Mouse (Mus musculus) C2C12 (cell line): Measurements from ENCODE around the gene Vasn.

ENCODE experiments used
- CTCF ChIP-seq: IDR thresholded peaks from one replicate; pipeline ENCODE4 v1.5.1; 2011; ENCODE audit not compliant: control insufficient read depth, insufficient read depth, insufficient read length
- MAX ChIP-seq: IDR thresholded peaks from one replicate; pipeline ENCODE4 v1.6.1; 2011; ENCODE audit warnings: mild to moderate bottlenecking, control low read depth
- MYOD1 ChIP-seq: IDR thresholded peaks from one replicate; pipeline ENCODE4 v1.6.1; 2011; ENCODE audit warnings: low read depth; ENCODE audit not compliant: control insufficient read depth, insufficient read length
- USF1 ChIP-seq: IDR thresholded peaks from one replicate; pipeline ENCODE4 v1.6.1; 2011; ENCODE audit warnings: low read depth, mild to moderate bottlenecking, control low read depth, moderate library complexity

- TF ChIP-seq MAX: no peak
- TF ChIP-seq CTCF: no peak
- TF ChIP-seq USF1: no peak
- no peak for TF ChIP-seq MYOD1
These were observed 9.5 kb downstream of the Vasn start for GRCm38 (mm10) chr16:4649211-4649610.
